Mouse (Mus musculus): ENCODE results near the gene Trpm7. TPM values are rescaled to one million over a fixed set of nuclear protein-coding genes. Genes with fewer than 3 reads are reported as not detected.
A peak's percentile ranks its signal among the peaks of the same experiment; 100 is the strongest.
"Not testable (repeated sequence)": the region's sequence is repeated elsewhere in the genome, so short reads cannot be mapped to it uniquely, and the experiment has no call there.

Trpm7 gene
- polyA plus RNA-seq, 1 experiment: 34.5 TPM

DNA sequence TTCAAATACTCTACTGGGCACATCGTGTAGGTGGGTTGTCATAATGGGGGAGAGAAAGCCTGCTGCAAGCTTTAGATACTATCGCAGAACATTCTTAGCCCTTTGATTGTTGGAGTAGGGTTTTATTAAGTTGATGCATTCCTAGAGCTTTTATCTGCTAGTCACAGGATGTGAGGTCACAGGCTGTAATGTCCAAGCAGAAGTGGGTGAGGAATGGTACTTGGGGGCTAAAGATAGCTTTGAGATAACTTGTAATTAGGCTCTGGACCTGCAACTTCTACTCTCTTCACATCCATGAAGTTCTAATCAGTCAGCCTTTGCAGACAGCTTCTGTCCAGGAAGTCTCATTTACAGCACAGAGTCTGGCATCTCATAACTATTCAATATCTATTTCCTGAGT lies 9.8 kb upstream of the Trpm7 start:
- no peak for DNase-seq (ENCODE audit: low read depth)
- no peak for TF ChIP-seq CTCF (IDR thresholded peaks at IDR 0.05; ENCODE audit: borderline replicate concordance, extremely low read depth, insufficient read depth, insufficient read length)
- TF ChIP-seq POLR2A (IDR thresholded peaks at IDR 0.05; ENCODE audit: borderline replicate concordance, extremely low read depth, insufficient read depth, insufficient read length, poor library complexity, severe bottlenecking): no peak

DNA sequence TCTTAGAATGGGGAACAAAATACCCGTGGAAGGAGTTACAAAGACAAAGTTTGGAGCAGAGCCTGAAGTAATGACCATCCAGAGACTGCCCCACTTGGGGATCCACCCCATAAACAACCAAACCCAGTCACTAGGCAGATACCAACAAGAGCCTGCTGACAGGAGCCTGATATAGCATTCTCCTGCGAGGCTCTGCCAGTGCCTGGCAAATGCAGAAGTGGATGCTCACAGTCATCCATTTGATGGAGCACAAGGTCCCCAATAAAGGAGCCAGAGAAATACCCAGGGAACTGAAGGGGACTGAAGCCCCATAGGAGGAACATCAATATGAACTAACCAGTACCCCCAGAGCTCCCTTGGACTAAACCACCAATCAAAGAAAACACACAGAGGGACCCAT lies 6.7 kb upstream of the Trpm7 start:
- not testable (repeated sequence) for DNase-seq (ENCODE audit: low read depth)

DNA sequence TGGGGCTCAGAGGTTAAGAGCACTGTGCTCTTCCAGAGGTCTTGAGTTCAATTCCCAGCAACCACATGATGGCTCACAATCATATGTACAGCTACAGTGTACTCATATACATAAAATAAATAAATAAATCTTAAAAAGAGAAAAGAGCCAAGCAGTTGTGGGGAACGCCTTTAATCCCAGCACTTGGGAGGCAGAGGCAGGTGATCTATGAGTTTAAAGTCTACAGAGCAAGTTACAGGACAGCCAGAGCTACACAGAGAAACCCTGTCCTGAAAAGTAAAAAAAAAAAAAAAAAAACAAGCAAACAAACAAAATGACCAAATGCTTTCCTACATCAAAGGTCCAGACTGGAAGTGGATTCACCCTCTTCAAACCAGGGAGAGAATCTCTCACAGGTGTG lies 2.0 kb upstream of the Trpm7 start:
- no peak for TF ChIP-seq POLR2A (IDR thresholded peaks at IDR 0.05; ENCODE audit: borderline replicate concordance, extremely low read depth, insufficient read depth, insufficient read length, poor library complexity, severe bottlenecking)
- TF ChIP-seq CTCF (IDR thresholded peaks at IDR 0.05; ENCODE audit: borderline replicate concordance, extremely low read depth, insufficient read depth, insufficient read length): no peak
- DNase-seq (ENCODE audit: low read depth): no peak

DNA sequence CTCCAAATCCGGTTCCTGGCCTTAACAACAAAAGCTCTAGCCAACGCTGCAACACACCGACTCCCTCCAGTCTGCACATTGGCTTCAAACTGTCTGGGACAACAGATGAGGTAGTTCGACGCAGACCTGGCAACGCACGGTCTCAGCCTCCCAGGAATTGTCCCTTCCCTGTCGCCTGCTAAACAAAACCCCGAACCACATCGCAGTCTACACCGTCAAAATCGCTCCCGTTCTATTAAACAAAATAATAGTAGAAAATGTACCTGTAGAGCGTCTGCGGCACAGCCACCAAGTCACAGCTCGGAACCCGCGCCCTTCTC lies 554 bp downstream of the Trpm7 start:
- peak; percentile 75 for DNase-seq (ENCODE audit: low read depth)
- no peak for TF ChIP-seq CTCF (IDR thresholded peaks at IDR 0.05; ENCODE audit: borderline replicate concordance, extremely low read depth, insufficient read depth, insufficient read length)
- TF ChIP-seq POLR2A (IDR thresholded peaks at IDR 0.05; ENCODE audit: borderline replicate concordance, extremely low read depth, insufficient read depth, insufficient read length, poor library complexity, severe bottlenecking): no peak

DNA sequence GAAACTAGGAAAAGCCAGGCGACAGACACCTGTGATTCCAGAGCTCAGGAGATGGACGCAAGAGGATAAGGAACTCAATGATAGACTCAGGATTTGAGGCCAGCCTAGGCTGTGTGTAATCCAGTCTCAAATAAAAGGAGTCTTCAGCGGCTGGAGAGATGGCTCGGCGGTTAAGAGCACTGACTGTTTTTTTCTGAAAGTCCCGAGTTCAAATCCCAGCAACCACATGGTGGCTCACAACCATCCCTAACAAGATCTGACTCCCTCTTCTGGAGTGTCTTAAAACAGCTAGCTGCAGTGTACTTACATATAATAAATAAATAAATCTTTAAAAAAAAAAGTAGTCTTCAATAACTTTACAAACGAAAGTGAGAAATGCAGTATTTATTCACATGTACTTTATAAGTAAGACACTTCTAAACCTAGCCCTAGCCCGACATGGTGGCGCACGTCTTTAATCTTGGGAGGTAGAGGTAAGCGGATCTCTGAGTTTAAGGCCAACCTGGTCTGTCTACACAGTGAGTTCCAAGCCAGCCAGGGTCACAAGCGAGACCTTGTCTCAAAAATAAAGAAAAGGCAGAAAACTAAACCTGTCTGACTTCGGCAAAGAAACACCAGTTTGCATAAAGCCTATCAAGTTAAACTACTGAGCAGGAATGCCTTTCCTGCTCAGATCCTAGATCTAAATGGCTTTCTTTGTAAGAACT lies 1.1 kb downstream of the Trpm7 start:
- DNase-seq (ENCODE audit: low read depth): peak; percentile 1
- TF ChIP-seq CTCF (IDR thresholded peaks at IDR 0.05; ENCODE audit: borderline replicate concordance, extremely low read depth, insufficient read depth, insufficient read length) (no peak), POLR2A (IDR thresholded peaks at IDR 0.05; ENCODE audit: borderline replicate concordance, extremely low read depth, insufficient read depth, insufficient read length, poor library complexity, severe bottlenecking) (no peak)

DNA sequence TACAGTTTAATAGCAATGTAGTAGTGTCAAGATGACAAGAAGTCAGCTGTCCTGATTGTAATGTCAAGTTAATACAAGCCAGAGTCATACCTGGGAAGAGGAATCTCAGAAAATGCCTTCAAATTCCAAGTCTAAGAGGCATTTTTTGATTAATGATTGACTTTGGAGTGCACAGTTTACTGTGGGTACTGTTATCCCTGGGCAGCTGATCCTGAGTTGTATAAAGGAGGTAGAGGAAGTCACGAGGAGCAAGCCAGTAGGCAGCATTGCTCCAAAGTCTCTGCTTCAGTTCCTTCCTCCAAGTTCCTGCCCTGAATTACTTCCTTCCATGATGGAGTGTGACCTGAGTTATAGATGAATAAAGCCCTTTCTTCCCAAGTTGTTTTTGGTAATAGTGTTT lies 9.7 kb downstream of the Trpm7 start:
- no peak for DNase-seq (ENCODE audit: low read depth)
- TF ChIP-seq POLR2A (IDR thresholded peaks at IDR 0.05; ENCODE audit: borderline replicate concordance, extremely low read depth, insufficient read depth, insufficient read length, poor library complexity, severe bottlenecking): no peak
- TF ChIP-seq CTCF (IDR thresholded peaks at IDR 0.05; ENCODE audit: borderline replicate concordance, extremely low read depth, insufficient read depth, insufficient read length): no peak

DNA sequence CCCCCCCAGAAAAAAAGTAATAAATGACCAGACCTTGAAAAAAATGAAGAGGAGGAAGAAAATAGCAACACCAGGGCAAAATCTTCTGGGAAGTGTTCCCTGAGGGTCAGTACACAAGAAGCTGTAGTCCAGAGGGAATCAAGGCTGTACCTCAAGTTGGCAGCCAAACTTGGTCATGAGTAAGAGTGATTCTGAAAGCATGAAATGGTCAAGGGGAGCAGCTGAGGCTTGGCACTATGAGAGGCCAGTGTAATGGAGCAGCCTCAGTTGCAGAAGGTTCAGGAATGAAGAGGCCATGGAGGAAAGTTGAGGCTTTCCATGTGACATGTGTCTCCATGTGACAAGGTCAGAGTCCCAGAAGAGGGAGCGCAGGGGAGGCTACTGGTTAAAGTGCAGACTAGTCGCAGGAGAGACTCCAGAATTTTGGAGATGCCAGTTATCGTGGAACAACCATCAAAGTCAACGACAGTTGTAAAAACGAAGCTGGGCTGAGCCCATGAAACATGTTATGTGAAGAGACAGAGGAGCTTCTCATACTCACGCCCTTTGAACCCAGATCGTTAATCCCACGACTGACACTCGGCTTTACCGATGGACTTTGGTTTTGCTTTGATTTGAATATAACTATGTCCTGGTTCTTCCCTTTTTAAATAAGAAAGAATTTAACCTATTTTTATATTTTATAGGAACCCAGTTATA lies 10.4 kb downstream of the Trpm7 start:
- no peak for TF ChIP-seq CTCF (IDR thresholded peaks at IDR 0.05; ENCODE audit: borderline replicate concordance, extremely low read depth, insufficient read depth, insufficient read length)
- TF ChIP-seq POLR2A (IDR thresholded peaks at IDR 0.05; ENCODE audit: borderline replicate concordance, extremely low read depth, insufficient read depth, insufficient read length, poor library complexity, severe bottlenecking): no peak
- no peak for DNase-seq (ENCODE audit: low read depth)

DNA sequence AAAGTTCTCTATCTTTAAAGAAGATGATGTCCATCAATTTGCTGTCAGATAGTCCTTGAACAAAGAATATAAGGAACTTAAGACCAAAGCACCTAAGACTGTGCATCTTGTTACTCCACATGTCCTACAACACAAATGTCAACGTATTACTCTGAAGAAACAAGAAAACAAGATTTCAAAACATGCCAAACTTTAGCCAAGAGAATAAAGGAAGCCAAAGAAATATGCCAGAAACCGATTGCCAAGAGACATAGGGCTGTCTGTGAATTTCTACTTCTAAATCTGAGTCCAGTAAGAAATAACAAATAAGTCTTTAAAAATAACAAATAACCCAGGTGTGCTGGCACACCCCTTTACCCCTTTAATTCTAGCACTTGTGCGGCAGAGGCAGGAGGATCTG lies 11.0 kb downstream of the Trpm7 start:
- no peak for DNase-seq (ENCODE audit: low read depth)
- TF ChIP-seq POLR2A (IDR thresholded peaks at IDR 0.05; ENCODE audit: borderline replicate concordance, extremely low read depth, insufficient read depth, insufficient read length, poor library complexity, severe bottlenecking) (no peak), CTCF (IDR thresholded peaks at IDR 0.05; ENCODE audit: borderline replicate concordance, extremely low read depth, insufficient read depth, insufficient read length) (no peak)

DNA sequence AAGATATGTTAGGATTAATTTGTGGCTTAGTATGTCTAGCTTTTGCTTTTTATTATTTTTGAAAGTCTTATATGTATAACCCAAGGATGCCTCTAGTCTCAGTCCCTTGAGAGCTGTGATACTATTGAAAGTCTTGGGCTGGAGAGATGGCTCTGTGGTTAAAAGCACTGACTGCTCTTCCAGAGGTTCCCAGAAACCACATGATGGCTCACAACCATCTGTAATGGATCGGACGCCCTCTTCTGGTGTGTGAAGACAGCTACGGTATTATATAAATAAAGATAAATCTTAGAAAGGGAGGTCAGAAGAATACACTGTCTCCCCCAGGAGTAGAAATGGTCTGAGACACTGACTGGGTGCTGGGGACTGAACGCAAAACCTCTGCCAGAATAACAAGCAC lies 31.3 kb downstream of the Trpm7 start:
- no peak for DNase-seq (ENCODE audit: low read depth)
- no peak for TF ChIP-seq POLR2A (IDR thresholded peaks at IDR 0.05; ENCODE audit: borderline replicate concordance, extremely low read depth, insufficient read depth, insufficient read length, poor library complexity, severe bottlenecking)
- TF ChIP-seq CTCF (IDR thresholded peaks at IDR 0.05; ENCODE audit: borderline replicate concordance, extremely low read depth, insufficient read depth, insufficient read length): no peak

DNA sequence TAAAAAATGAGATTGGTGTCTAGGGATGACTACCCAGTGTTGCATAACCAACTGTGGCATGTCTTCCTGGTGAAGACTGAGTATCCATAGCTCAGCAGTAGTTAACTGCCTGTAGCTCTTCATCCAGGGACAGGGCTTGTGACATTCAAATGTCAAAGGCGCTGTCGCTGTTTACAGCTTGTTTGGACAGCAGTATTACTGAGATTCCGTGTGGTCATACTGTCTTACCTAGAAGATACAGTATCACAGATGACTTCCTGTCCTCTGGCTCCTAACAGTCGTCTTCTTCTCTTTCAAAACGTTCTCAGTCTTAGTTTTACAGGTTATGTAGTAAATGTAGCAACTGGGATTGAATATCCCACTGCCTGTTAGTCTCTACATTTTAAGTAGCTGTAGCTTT lies 37.2 kb downstream of the Trpm7 start:
- TF ChIP-seq POLR2A (IDR thresholded peaks at IDR 0.05; ENCODE audit: borderline replicate concordance, extremely low read depth, insufficient read depth, insufficient read length, poor library complexity, severe bottlenecking): no peak
- no peak for TF ChIP-seq CTCF (IDR thresholded peaks at IDR 0.05; ENCODE audit: borderline replicate concordance, extremely low read depth, insufficient read depth, insufficient read length)

DNA sequence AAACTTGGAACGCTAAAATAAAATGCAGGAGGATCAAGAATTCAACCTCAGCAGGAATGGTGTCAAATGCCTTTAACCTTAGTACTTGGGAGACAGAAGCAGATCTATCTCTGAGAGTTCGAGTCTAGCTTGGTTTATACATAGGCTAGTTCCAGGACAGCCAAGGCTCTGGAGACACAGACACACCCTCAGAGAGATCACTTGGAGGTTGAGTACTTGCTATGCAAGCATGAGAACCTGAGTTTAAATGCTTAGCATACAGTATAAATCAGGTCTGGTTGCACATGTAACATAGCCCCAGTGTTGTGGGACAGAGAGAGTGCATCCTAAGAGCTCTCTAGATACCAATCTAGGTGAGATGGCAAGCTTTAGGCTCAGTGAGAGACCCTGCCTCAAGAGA lies 58.6 kb downstream of the Trpm7 start:
- no peak for TF ChIP-seq CTCF (IDR thresholded peaks at IDR 0.05; ENCODE audit: borderline replicate concordance, extremely low read depth, insufficient read depth, insufficient read length)
- TF ChIP-seq POLR2A (IDR thresholded peaks at IDR 0.05; ENCODE audit: borderline replicate concordance, extremely low read depth, insufficient read depth, insufficient read length, poor library complexity, severe bottlenecking): no peak

More for the DNA sequence above, 37.2 kb downstream of the Trpm7 start:
- DNase-seq (ENCODE audit: low read depth): no peak

DNA sequence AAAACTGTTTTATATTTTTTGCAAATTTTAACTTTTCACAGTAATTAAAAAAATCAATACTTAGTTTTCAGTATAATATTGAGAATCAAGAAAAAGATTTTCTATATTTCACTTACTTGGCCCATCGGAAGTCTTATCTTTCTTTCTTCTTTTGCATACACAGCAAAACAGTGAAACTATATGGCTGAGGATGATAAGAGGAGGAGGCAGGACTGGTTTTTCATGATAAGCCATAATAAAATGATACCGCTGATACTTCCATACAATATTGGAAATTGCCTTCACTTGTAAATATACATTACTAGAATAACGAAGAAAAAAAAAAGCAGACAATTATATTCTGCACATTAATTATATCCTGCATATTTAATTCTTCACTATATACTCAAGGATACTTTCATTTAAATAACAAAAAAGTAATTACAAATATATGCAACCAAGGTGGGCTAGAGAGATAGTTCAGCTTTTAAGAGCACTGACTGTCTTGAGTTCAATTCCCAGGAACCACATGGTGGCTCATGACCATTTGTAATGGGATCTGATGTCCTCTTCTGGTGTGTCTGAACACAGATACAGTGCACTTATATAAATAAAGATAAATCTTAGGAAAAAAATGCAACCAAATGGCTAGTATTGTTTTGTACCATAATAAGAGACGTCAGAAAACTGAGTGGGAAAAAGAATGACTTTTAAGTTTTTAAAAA lies 59.2 kb downstream of the Trpm7 start:
- TF ChIP-seq CTCF (IDR thresholded peaks at IDR 0.05; ENCODE audit: borderline replicate concordance, extremely low read depth, insufficient read depth, insufficient read length) (no peak), POLR2A (IDR thresholded peaks at IDR 0.05; ENCODE audit: borderline replicate concordance, extremely low read depth, insufficient read depth, insufficient read length, poor library complexity, severe bottlenecking) (no peak)
- DNase-seq (ENCODE audit: low read depth): no peak

More for the DNA sequence above, 58.6 kb downstream of the Trpm7 start:
- no peak for DNase-seq (ENCODE audit: low read depth)

Measured in brain, embryonic 14.5 days (tissue).